ENCODE assay signal across 8 mouse cellular contexts in the genomic region with DNA sequence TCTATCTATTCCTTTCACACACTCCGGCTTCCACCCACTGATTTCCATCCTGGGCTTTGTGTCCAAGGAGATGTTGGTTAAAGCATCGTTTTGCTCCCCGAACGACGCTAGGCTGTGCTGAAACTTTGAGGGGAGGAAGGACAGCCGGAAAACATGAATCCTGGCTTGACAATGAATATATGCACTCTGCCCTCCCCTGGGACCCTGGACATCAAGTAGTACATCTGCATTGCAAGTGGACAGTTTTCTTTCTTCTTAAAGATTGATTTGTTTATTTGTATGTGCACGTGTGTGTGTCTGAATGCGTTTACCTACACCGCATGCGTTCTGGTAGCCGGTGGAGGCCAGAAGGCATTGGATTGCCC. TPM values are rescaled to one million over a fixed set of nuclear protein-coding genes. Genes with fewer than 3 reads are reported as not detected.
DNase-seq lines count a peak whose midpoint lies in the region; ATAC-seq and TF ChIP-seq lines count a peak whose summit lies in the region.

No protein-coding gene starts in this region.

- H3K4me1 ChIP-seq in embryonic facial prominence, embryonic 15.5 days = peaks cover 47% of the 10 kb centered on the region
- peaks cover 26% of the 10 kb centered on the region for H3K4me1 ChIP-seq in hindbrain, embryonic 15.5 days (replicated peaks)
- peaks cover 14% of the 10 kb centered on the region for H3K4me1 ChIP-seq in midbrain, embryonic 15.5 days

- H3K4me2 ChIP-seq in embryonic facial prominence, embryonic 15.5 days (replicated peaks) = no peak overlapping the region
- H3K4me2 ChIP-seq in hindbrain, embryonic 15.5 days = no peak overlapping the region
- H3K4me2 ChIP-seq in midbrain, embryonic 15.5 days = no peak overlapping the region

- 72% methylated on average over 11 of the region's 11 CpGs for WGBS in embryonic facial prominence, embryonic 15.5 days
- WGBS in hindbrain, embryonic 15.5 days = 70% methylated on average over 11 of the region's 11 CpGs
- WGBS in midbrain, embryonic 15.5 days = 80% methylated on average over 11 of the region's 11 CpGs

- DNase-seq in layer of hippocampus, adult 2 months (ENCODE audit: low spot score in 2 of 2) = no peak
- no peak for DNase-seq in layer of hippocampus, adult 9-10 months (ENCODE audit: low spot score)
- no peak for DNase-seq in right cerebral cortex, postnatal 36 days (ENCODE audit: low spot score in 2 of 2)
- DNase-seq in left cerebral cortex, adult 18-20 months (ENCODE audit: low spot score in 2 of 2) = no peak
- no peak for DNase-seq in embryo, embryonic 10.5 days (ENCODE audit: low spot score)

- no peak overlapping the region for H3K9ac ChIP-seq in embryonic facial prominence, embryonic 15.5 days
- H3K9ac ChIP-seq in hindbrain, embryonic 15.5 days = no peak overlapping the region; the same call in 1 of the 2 replicates
- no peak overlapping the region for H3K9ac ChIP-seq in midbrain, embryonic 15.5 days

- no peaks in the 10 kb centered on the region for H3K36me3 ChIP-seq in embryonic facial prominence, embryonic 15.5 days
- no peaks in the 10 kb centered on the region for H3K36me3 ChIP-seq in hindbrain, embryonic 15.5 days
- no peaks in the 10 kb centered on the region for H3K36me3 ChIP-seq in midbrain, embryonic 15.5 days (replicated peaks)

- TF ChIP-seq CTCF in layer of hippocampus, adult 2 months (conservative IDR thresholded peaks at IDR 0.05) = no peak

- H3K4me3 ChIP-seq in layer of hippocampus, adult 2 months = 0 out of 2 replicates have a peak overlapping the region, but pooled peaks have one; percentile 1
- no peak overlapping the region for H3K4me3 ChIP-seq in embryonic facial prominence, embryonic 15.5 days (replicated peaks)
- H3K4me3 ChIP-seq in hindbrain, embryonic 15.5 days = no peak overlapping the region
- H3K4me3 ChIP-seq in midbrain, embryonic 15.5 days = no peak overlapping the region

- no peaks in the 10 kb centered on the region for H3K27me3 ChIP-seq in embryonic facial prominence, embryonic 15.5 days
- H3K27me3 ChIP-seq in hindbrain, embryonic 15.5 days = no peaks in the 10 kb centered on the region
- H3K27me3 ChIP-seq in midbrain, embryonic 15.5 days (replicated peaks) = no peaks in the 10 kb centered on the region

- peak overlapping the region; percentile 89 for H3K27ac ChIP-seq in layer of hippocampus, adult 2 months
- H3K27ac ChIP-seq in embryonic facial prominence, embryonic 15.5 days (replicated peaks) = peak overlapping the region; percentile 92
- H3K27ac ChIP-seq in hindbrain, embryonic 15.5 days (replicated peaks) = peak overlapping the region; percentile 83
- peak overlapping the region; percentile 78 for H3K27ac ChIP-seq in midbrain, embryonic 15.5 days

- no peaks in the 10 kb centered on the region for H3K9me3 ChIP-seq in embryonic facial prominence, embryonic 15.5 days (replicated peaks)
- H3K9me3 ChIP-seq in hindbrain, embryonic 15.5 days = no peaks in the 10 kb centered on the region
- no peaks in the 10 kb centered on the region for H3K9me3 ChIP-seq in midbrain, embryonic 15.5 days

- ATAC-seq in embryonic facial prominence, embryonic 15.5 days (ENCODE audit: insufficient number of reproducible peaks, low FRiP score, low TSS enrichment, low read depth) = no peak
- no peak for ATAC-seq in hindbrain, embryonic 15.5 days (ENCODE audit: low FRiP score, low read depth)
- no peak for ATAC-seq in midbrain, embryonic 15.5 days (replicated peaks)

RNA-seq across cellular contexts. Expression of a gene that starts 45.1 kb away (rescaled TPM):
- total RNA-seq in layer of hippocampus, adult 2 months (2021) = 10 to 100 TPM; 28.1 to 42.5 TPM
- 144 and 152 TPM in 2 replicates for polyA plus RNA-seq in embryonic facial prominence, embryonic 15.5 days (2015; fragmentation: Nextera tagmentation; extraction: Ambion mirVana)
- 61.6 and 62.6 TPM in 2 replicates for polyA plus RNA-seq in hindbrain, embryonic 15.5 days (2015; fragmentation: Nextera tagmentation; extraction: Ambion mirVana)
- polyA plus RNA-seq in midbrain, embryonic 15.5 days (2015; fragmentation: Nextera tagmentation; extraction: Ambion mirVana) = 60.0 and 63.8 TPM in 2 replicates
- 10 to 100 TPM; 27.2 to 32.0 TPM for total RNA-seq in left cerebral cortex, adult 18-20 months (2021)
